Mouse (Mus musculus) liver, postnatal 0 days (tissue): ENCODE results near the gene Dync2li1.

Source experiments
- CTCF ChIP-seq: sonication (generic); IDR thresholded peaks from 2 replicates; pipeline ENCODE4 v1.5.1; 2016; ENCODE audit warnings: antibody characterized with exemption, low read depth
- EP300 ChIP-seq: IDR thresholded peaks from 2 replicates; pipeline ENCODE4 v1.6.1; 2016; ENCODE audit warnings: antibody characterized with exemption, low read depth, mild to moderate bottlenecking

DNA sequence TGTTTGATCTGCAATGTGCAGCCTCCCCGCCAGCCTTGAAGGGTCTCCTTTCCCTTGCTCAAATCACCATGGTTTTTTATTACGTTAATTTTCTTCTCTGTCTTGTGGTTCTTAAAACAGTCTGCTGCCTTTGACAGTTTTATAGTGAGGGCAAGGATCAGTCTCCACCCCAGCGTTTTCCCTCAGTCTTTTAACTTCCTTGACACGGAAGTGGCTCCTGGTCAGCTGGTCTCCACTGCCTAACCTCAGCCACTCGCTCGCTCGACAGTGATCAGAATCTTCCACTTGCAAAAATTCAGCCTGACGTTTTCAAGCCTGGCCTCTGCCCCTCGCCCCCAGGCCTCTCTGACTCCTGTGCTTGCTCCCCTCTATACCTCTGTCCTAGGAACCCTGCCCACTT lies 39.4 kb downstream of the Dync2li1 start:
- TF ChIP-seq CTCF (no peak), EP300 (no peak)
